Mouse (Mus musculus) hindbrain, embryonic 14.5 days (tissue): ENCODE measurements around the gene Runx1. TPM values are rescaled to one million over a fixed set of nuclear protein-coding genes. Genes with fewer than 3 reads are reported as not detected.

Experiments used
- ATAC-seq: fragments of 200-750 bp; cut with Nextera tagmentation; 2 replicates; pipeline ENCODE4 v1.8.0; 2017; ENCODE audit warnings: moderate number of reproducible peaks, mild to moderate bottlenecking, moderate TSS enrichment, moderate library complexity; ENCODE audit not compliant: low FRiP score
- DNase-seq: peaks from one replicate; pipeline ENCODE4 v3.0.0-alpha.2; 2015; ENCODE audit warnings: low spot score
- H3K27ac ChIP-seq: fragments of 300-500 bp; sonication (generic); 2 replicates; pipeline ENCODE4 v1.5.1; 2014; ENCODE audit warnings: mild to moderate bottlenecking, moderate library complexity
- H3K27me3 ChIP-seq: fragments of 300-500 bp; sonication (generic); 2 replicates; pipeline ENCODE4 v1.6.1; 2014; ENCODE audit warnings: mild to moderate bottlenecking, low read length, mixed read lengths; ENCODE audit not compliant: control insufficient read depth, insufficient read depth
- H3K36me3 ChIP-seq: fragments of 300-500 bp; sonication (generic); replicated peaks from 2 replicates; pipeline ENCODE4 v1.6.1; 2014; ENCODE audit not compliant: control insufficient read depth, insufficient read depth
- H3K4me1 ChIP-seq: fragments of 300-500 bp; sonication (generic); replicated peaks from 2 replicates; pipeline ENCODE4 v1.6.1; 2014; ENCODE audit warnings: antibody characterized with exemption, low read length, mixed read lengths; ENCODE audit not compliant: control insufficient read depth, insufficient read depth
- H3K4me2 ChIP-seq: fragments of 300-500 bp; sonication (generic); replicated peaks from 2 replicates; pipeline ENCODE4 v1.6.1; 2014; ENCODE audit warnings: mild to moderate bottlenecking, moderate library complexity
- H3K4me3 ChIP-seq: fragments of 300-500 bp; sonication (generic); replicated peaks from 2 replicates; pipeline ENCODE4 v1.5.1; 2014; ENCODE audit warnings: mild to moderate bottlenecking, low read length
- H3K9ac ChIP-seq: fragments of 300-500 bp; sonication (generic); 2 replicates; pipeline ENCODE4 v1.6.1; 2014
- H3K9me3 ChIP-seq: fragments of 300-500 bp; sonication (generic); 2 replicates; pipeline ENCODE4 v1.6.1; 2016; ENCODE audit warnings: low read length; ENCODE audit not compliant: control insufficient read depth
- WGBS: fragments of 180-500 bp; shearing (Covaris S2); extraction: QIAGEN DNeasy Blood & Tissue Kit; methylation state at CpG from one replicate; pipeline ENCODE4 v1.1.7; 2014; 5-methylcytosine and 5-hydroxymethylcytosine counted together
- polyA plus RNA-seq: library from polyadenylated mRNA; unstranded; fragments of >200 nt; fragmentation: Nextera tagmentation; extraction: Ambion mirVana; gene quantifications from 2 replicates; pipeline ENCODE4 v1.2.1, GENCODE M21; 2014

Gene Runx1
- polyA plus RNA-seq, 1 experiment from 2014 or later, result 2.2 TPM

DNA sequence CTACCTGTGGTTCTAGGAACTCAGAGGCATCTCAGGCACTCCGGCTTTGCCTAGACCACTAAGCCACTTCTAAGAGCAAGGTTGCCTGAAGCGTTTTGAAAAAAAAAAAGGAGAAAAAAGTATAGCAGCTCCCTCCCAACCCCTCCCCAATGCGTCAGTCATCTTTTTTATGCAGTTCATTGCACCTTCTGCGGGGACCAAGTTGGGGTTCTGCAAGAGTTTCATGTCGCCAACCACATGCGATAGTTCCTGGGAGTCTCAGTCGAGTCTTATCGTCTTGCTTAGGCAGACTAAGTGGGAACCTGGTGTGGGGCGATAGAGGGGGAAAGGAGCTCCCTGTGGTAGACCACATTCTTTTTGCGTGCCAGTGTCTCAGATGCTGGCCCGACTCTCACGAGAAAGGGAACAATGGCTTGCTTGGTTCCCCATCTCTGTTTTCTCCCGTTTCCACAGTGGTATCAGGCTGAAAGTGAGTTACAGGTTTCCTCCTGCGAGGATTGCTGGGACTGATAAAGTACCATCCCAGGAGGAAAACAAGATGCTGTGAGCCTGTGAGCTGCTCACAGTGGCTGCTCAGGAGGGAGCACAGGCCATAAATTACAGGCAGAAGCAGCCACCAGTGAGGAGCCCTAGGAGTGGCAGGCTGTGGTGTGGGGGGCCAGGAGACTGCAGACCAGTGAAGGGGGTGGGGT lies 3.9 kb downstream of the Runx1 start:
- Histone ChIP-seq H3K4me1 (no peaks in the 10 kb centered on the region), H3K27me3 (no peaks in the 10 kb centered on the region), H3K9ac (no peak overlapping the region), H3K4me2 (no peak overlapping the region), H3K9me3 (no peaks in the 10 kb centered on the region), H3K27ac (no peak overlapping the region), H3K4me3 (no peak overlapping the region), H3K36me3 (no peaks in the 10 kb centered on the region)
- WGBS, result 66% methylated on average over 14 of the region's 14 CpGs
- DNase-seq (no peak), ATAC-seq (no peak)

DNA sequence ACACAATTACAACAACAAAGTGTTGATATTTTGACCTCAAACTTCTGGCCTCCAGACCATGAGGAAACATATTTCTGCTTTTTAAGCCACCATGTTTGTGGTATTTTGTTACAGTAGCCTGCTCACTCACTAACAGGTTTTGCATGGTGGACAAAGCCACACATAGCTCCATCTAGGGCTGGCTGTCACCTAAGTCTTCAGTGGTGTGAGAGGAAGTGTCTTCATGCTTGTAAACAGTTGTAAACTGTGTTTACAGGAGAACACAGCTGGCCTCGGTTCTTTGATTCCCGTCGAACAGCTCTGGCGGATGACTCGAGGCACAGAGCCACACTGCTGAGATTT lies 4.4 kb downstream of the Runx1 start:
- Histone ChIP-seq H3K9ac (no peak overlapping the region), H3K4me3 (no peak overlapping the region), H3K27ac (no peak overlapping the region), H3K27me3 (no peaks in the 10 kb centered on the region), H3K9me3 (no peaks in the 10 kb centered on the region), H3K36me3 (no peaks in the 10 kb centered on the region), H3K4me2 (no peak overlapping the region), H3K4me1 (no peaks in the 10 kb centered on the region)
- no peak for DNase-seq
- 82% methylated on average over 5 of the region's 5 CpGs for WGBS
- no peak for ATAC-seq

DNA sequence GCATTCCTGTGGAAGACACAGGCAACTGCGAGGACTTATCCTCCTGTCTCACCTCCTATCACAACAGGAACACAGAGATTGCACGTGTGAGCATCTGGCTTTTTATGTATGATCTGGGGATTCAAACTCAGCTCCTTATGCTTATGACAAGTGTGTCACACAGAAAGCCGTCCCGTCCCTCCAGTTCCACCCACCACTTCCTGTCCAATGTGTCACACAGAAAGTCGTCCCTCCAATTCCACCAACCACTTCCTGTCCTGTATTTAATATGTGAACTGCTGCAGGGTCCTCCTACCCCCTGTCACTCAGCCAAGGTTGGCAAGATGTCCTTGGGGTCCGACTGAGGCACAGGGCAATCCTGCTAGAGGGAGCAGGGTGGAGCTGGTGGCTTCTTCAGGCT lies 5.5 kb downstream of the Runx1 start:
- no peaks in the 10 kb centered on the region for H3K36me3 ChIP-seq
- 88% methylated on average over 6 of the region's 6 CpGs for WGBS
- no peak overlapping the region for H3K4me3 ChIP-seq
- H3K4me2 ChIP-seq, result no peak overlapping the region
- no peak overlapping the region for H3K9ac ChIP-seq
- DNase-seq (no peak), ATAC-seq (no peak)
- H3K9me3 ChIP-seq, result no peaks in the 10 kb centered on the region
- H3K4me1 ChIP-seq, result no peaks in the 10 kb centered on the region
- H3K27ac ChIP-seq, result no peak overlapping the region
- H3K27me3 ChIP-seq, result no peaks in the 10 kb centered on the region

DNA sequence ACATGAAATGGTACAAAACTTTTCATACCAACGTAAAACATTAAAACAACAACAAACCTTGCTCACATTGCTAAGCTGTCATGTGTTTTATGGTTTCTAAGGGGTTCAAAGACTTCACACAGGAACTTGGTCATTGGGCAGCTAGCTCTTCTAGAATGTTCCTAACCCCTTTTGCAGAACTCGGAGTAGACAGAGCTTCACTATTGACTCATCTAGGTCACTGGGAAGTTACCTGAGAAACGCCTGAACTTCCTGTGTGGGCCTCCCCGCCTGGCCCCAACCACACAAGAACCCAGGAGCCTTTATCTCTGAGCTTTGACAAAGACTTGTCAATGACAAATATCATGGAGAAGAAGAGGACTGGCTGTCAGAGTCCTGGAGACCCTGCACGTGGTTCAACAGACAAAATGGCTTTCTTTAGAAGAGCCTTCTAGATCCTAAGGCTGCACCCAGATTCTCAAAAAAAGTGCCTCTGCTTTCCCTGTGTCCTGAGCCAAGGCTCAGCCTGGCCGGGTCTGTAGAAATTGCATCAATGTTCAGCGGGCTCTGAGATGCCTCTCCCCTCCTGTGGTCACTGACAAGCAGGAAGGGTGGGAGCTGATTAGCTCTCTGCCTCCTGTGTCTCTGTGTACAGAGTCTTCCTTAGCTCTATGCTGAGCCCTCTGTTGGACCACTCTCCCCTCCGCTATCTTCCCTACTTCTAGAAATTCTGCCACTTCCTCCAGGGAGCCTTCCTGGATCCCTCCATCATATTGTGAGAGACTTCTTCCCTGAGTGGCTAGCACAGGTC lies 7.3 kb downstream of the Runx1 start:
- Histone ChIP-seq H3K9me3 (no peaks in the 10 kb centered on the region), H3K9ac (no peak overlapping the region), H3K4me1 (no peaks in the 10 kb centered on the region), H3K27me3 (no peaks in the 10 kb centered on the region), H3K36me3 (no peaks in the 10 kb centered on the region), H3K4me3 (no peak overlapping the region), H3K27ac (no peak overlapping the region), H3K4me2 (no peak overlapping the region)
- ATAC-seq, result no peak
- WGBS, result 84% methylated on average over 8 of the region's 8 CpGs
- no peak for DNase-seq

DNA sequence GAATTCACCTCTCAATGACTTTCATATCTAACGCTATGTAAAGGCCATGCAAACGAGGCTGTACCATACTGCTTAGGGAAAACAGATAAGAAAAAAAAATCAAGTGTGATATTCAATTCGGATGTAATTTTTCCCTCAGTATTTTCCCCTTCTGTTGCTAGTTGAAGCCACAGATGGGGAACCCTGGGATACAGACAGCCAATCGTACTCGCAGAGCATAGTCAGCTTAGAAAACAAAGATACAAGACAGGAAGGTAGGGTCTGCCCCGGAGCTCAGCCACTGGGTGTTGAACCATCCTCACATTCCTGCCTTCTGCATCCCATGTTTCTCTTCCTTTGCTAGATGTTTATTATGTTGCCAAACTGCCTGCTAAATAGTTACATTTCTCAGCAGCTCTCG lies 9.9 kb downstream of the Runx1 start:
- Histone ChIP-seq H3K4me3 (no peak overlapping the region), H3K4me2 (no peak overlapping the region), H3K27me3 (no peaks in the 10 kb centered on the region), H3K9me3 (no peaks in the 10 kb centered on the region), H3K36me3 (no peaks in the 10 kb centered on the region), H3K27ac (no peak overlapping the region), H3K9ac (no peak overlapping the region), H3K4me1 (no peaks in the 10 kb centered on the region)
- 88% methylated on average over 7 of the region's 7 CpGs for WGBS
- ATAC-seq, result no peak
- DNase-seq, result no peak

DNA sequence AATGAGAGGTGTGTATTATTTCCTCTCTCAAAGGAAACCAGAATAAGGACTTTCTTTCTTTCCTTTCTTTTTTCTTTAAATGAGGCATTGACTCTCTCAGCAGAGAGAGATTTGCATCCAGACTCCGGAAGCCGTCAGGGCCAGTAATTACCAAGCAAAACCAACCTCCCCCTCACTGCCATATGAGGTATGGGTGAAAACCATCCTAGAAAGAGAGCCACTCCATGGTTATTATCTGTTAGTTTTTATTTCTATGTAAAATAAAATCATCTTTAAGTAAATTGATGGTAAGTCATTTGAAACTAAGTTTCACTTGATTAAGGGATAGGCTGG lies 10.8 kb downstream of the Runx1 start:
- H3K27me3 ChIP-seq, result no peaks in the 10 kb centered on the region
- 77% methylated on average over 2 of the region's 2 CpGs for WGBS

DNA sequence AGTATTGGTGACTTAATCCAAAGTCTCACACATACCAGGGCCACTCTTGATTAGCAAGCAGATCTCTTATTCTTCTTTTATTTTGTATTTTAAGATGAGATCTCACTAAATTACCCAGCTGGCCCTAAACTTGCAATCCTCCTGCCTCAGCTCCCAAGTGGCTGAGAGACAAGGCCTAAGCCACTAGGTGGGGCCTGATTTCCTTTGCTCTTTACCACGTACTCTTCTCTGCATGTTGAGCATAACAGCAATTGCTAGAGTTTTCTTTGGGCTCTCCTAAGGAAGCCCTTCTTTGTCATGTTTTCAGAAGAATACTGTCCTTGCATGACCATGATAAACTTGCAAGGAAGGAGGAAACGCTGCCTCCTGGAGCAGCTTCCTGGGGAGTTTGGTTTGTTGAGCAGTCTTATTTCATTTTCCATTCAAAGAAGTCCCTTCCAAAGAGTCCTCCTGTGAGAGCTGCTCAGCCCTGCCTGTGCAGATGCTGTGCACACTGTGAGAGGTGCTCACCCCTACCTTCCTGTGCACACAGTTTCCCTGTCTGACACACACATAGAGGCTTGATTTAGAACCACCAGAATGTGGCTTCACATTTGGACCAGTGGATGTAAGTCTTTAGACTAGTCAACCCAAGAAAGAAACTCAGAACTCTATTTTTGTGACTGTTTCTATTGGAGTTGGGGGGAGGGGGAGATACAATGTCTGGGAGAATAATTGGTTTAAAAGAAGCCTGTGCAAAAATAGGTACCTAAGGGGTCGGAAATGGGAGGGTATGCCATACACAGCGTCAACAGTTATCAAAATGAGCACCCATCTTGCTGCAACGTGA lies 11.4 kb downstream of the Runx1 start:
- H3K4me1 ChIP-seq, result no peaks in the 10 kb centered on the region
- no peaks in the 10 kb centered on the region for H3K27me3 ChIP-seq
- H3K4me3 ChIP-seq, result no peak overlapping the region
- no peak overlapping the region for H3K9ac ChIP-seq
- H3K36me3 ChIP-seq, result no peaks in the 10 kb centered on the region
- 74% methylated on average over 5 of the region's 5 CpGs for WGBS
- ATAC-seq (no peak), DNase-seq (no peak)
- H3K9me3 ChIP-seq, result no peaks in the 10 kb centered on the region
- no peak overlapping the region for H3K27ac ChIP-seq
- H3K4me2 ChIP-seq, result no peak overlapping the region

More for the DNA sequence above, 10.8 kb downstream of the Runx1 start:
- Histone ChIP-seq H3K4me3 (no peak overlapping the region), H3K36me3 (no peaks in the 10 kb centered on the region), H3K27ac (no peak overlapping the region), H3K4me1 (no peaks in the 10 kb centered on the region), H3K9me3 (no peaks in the 10 kb centered on the region), H3K9ac (no peak overlapping the region), H3K4me2 (no peak overlapping the region)
- DNase-seq (no peak), ATAC-seq (no peak)

DNA sequence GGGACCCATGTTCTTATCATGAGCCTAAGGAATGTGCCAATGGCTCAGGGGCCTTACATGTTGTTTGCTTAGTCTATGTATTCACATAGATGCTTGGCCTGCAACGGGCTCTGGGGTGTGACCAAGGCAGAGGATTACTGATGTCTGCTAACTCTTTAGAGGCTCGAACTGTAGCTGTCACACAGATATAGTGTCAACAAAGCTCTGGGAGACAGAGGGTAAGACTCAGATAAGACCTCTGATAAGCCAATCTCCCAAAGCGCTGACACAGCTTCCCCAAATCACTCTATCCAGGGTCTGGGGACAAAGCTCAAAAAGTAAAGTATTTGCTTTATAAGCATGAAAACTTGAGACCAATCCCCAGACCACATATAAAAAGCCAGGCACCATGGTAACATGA lies 13.5 kb downstream of the Runx1 start:
- no peaks in the 10 kb centered on the region for H3K9me3 ChIP-seq
- DNase-seq, result no peak
- WGBS, result 81% methylated on average over 3 of the region's 3 CpGs
- no peak overlapping the region for H3K4me2 ChIP-seq
- ATAC-seq, result no peak
- no peak overlapping the region for H3K27ac ChIP-seq
- H3K4me3 ChIP-seq, result no peak overlapping the region
- H3K9ac ChIP-seq, result no peak overlapping the region
- no peaks in the 10 kb centered on the region for H3K27me3 ChIP-seq
- no peaks in the 10 kb centered on the region for H3K4me1 ChIP-seq
- H3K36me3 ChIP-seq, result no peaks in the 10 kb centered on the region

DNA sequence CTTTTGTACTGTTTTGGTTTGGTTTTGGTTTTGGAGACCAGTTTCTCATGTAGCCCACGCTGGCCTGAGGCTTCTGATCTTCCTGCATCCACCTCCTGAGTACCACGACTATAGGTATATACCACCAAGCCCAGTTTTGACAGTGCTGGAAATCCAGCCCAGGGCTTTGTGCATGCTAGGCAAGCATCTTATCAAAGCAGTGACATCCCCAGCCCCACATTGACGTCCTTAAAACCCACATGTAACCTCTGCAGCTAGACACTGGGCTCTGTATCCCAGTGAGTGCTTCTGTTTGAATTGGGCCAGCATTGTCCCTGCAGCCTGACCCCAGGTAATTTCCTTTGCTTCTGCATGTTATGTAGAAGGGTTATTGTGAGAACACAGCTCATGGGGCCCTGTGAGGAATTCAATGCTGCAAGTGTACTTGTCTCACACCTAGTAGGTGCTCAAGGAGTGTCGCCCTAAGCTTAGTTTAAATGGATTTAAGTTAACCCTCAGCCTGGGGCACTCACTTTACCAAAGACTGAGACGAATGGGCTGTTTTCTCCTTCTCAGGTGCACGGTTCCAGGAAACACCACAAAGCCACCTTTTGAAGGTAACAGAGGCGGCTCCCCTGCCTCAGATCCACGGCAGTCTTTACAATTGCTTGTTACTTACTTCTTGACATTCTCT lies 15.2 kb downstream of the Runx1 start:
- no peak overlapping the region for H3K9ac ChIP-seq
- H3K4me2 ChIP-seq, result no peak overlapping the region
- whole genome bisulfite sequencing, result 90% methylated on average over 8 of the region's 8 CpGs

More for the DNA sequence above, 15.2 kb downstream of the Runx1 start:
- Histone ChIP-seq H3K9me3 (no peaks in the 10 kb centered on the region), H3K27ac (no peak overlapping the region), H3K4me3 (no peak overlapping the region), H3K27me3 (no peaks in the 10 kb centered on the region), H3K36me3 (no peaks in the 10 kb centered on the region), H3K4me1 (no peaks in the 10 kb centered on the region)
- ATAC-seq, result no peak
- no peak for DNase-seq
